Mouse (Mus musculus) liver, embryonic 14.5 days (tissue): ENCODE measurements around the gene Sdhaf1. TPM values are rescaled to one million over a fixed set of nuclear protein-coding genes. Genes with fewer than 3 reads are reported as not detected.

Experiments used
- ATAC-seq: fragments of 200-750 bp; cut with Nextera tagmentation; 2 replicates; pipeline ENCODE4 v1.8.0; 2017; ENCODE audit warnings: moderate number of reproducible peaks, mild to moderate bottlenecking, moderate library complexity; ENCODE audit not compliant: insufficient read depth
- DNase-seq, 3 experiments: peaks; one replicate each; pipeline ENCODE4 v3.0.0-alpha.2; 2012 to 2013; ENCODE audit warnings: low read depth in 3 of 3, low spot score in 3 of 3
- H3K27ac ChIP-seq: fragments of 300-500 bp; sonication (generic); 2 replicates; pipeline ENCODE4 v1.5.1; 2014; ENCODE audit warnings: moderate library complexity, mild to moderate bottlenecking, control low read depth, inconsistent platforms
- H3K27me3 ChIP-seq: fragments of 300-500 bp; sonication (generic); 2 replicates; pipeline ENCODE4 v1.6.1; 2014; ENCODE audit warnings: mild to moderate bottlenecking, low read length, moderate library complexity; ENCODE audit not compliant: control insufficient read depth, insufficient read depth
- H3K36me3 ChIP-seq: fragments of 300-500 bp; sonication (generic); replicated peaks from 2 replicates; pipeline ENCODE4 v1.6.1; 2014; ENCODE audit warnings: low read depth; ENCODE audit not compliant: control insufficient read depth, insufficient read depth
- H3K4me1 ChIP-seq, 2 experiments: fragments of 200-500 bp in 1 of 2; fragments of 300-500 bp in 1 of 2; sonication (generic) in 1 of 2; replicated peaks; 2 replicates each; pipeline ENCODE4 v1.6.1; 2012 to 2014; ENCODE audit warnings: antibody characterized with exemption in 1 of 2, inconsistent platforms in 1 of 2, low read length in 1 of 2; ENCODE audit not compliant: control insufficient read depth in 2 of 2, insufficient read depth in 2 of 2
- H3K4me2 ChIP-seq: fragments of 300-500 bp; sonication (generic); 2 replicates; pipeline ENCODE4 v1.6.1; 2014; ENCODE audit warnings: low read depth, mild to moderate bottlenecking, control low read depth, moderate library complexity
- H3K4me3 ChIP-seq, 2 experiments: fragments of 200-500 bp in 1 of 2; fragments of 300-500 bp in 1 of 2; sonication (generic) in 1 of 2; 2 replicates each; pipeline ENCODE4 v1.5.1; 2012 to 2014; ENCODE audit warnings: low read depth in 2 of 2, low read length in 2 of 2, mild to moderate bottlenecking in 2 of 2, control low read depth in 1 of 2, inconsistent platforms in 1 of 2, moderate library complexity in 1 of 2; ENCODE audit not compliant: insufficient read depth in 1 of 2
- H3K9ac ChIP-seq: fragments of 300-500 bp; sonication (generic); replicated peaks from 2 replicates; pipeline ENCODE4 v1.6.1; 2014; ENCODE audit warnings: mild to moderate bottlenecking, control low read depth, moderate library complexity
- H3K9me3 ChIP-seq: fragments of 300-500 bp; sonication (generic); 2 replicates; pipeline ENCODE4 v1.6.1; 2016; ENCODE audit warnings: low read length, mixed read lengths; ENCODE audit not compliant: control insufficient read depth
- CTCF ChIP-seq: IDR thresholded peaks from 2 replicates; pipeline ENCODE4 v1.5.1; 2016; ENCODE audit warnings: antibody characterized with exemption, low read depth, control low read depth
- EP300 ChIP-seq: IDR thresholded peaks from 2 replicates; pipeline ENCODE4 v1.6.1; 2016; ENCODE audit warnings: antibody characterized with exemption, low read depth
- WGBS: fragments of 180-500 bp; shearing (Covaris S2); extraction: QIAGEN DNeasy Blood & Tissue Kit; methylation state at CpG from one replicate; pipeline ENCODE4 v1.1.7; 2014; ENCODE audit not compliant: insufficient replicate concordance; 5-methylcytosine and 5-hydroxymethylcytosine counted together
- polyA plus RNA-seq, 2 experiments: library from polyadenylated mRNA; depleted of rRNA in 1 of 2; stranded (reverse) in 1 of 2; unstranded in 1 of 2; fragments of >200 nt; fragmentation: Nextera tagmentation in 1 of 2; extraction: Ambion mirVana in 1 of 2; gene quantifications; 2 replicates each; pipeline versions ENCODE4 v1.2.1 to v1.2.3; 2012 to 2014

The Sdhaf1 gene
- polyA plus RNA-seq (2012; rRNA removed): 3.8 and 5.1 TPM in 2 replicates
- polyA plus RNA-seq (2014; fragmentation: Nextera tagmentation; extraction: Ambion mirVana): 6.7 and 7.0 TPM in 2 replicates

GRCm38 (mm10) chr7:30323795-30324194 lies at the start of gene Sdhaf1:
TSS of gene Sdhaf1 (minus strand) at chr7:30323895.
- ATAC-seq: no peak
- no peaks in the 10 kb centered on the region for H3K27me3 ChIP-seq
- peak within 1 kb of the TSS; percentile 66 for H3K9ac ChIP-seq
- peak within 1 kb of the TSS; percentile 91 for H3K4me2 ChIP-seq
- H3K9me3 ChIP-seq: no peaks in the 10 kb centered on the region
- no peak for DNase-seq
- H3K4me1 ChIP-seq: peaks cover 9 to 13% of the 10 kb centered on the region in 2 experiments; a peak in 3 of 4 replicates
- TF ChIP-seq CTCF: no peak
- no peak for TF ChIP-seq EP300
- WGBS: 62% methylated on average over 3 of the region's 3 CpGs
- H3K36me3 ChIP-seq: no peaks in the 10 kb centered on the region
- H3K27ac ChIP-seq: peak within 1 kb of the TSS; percentile 59
- H3K4me3 ChIP-seq: peak within 1 kb of the TSS; percentile 65 to 77

- ATAC-seq: no peak
- H3K36me3 ChIP-seq: no peaks in the 10 kb centered on the region
- no peak for DNase-seq
- 40% methylated on average over 2 of the region's 2 CpGs for WGBS
- H3K27me3 ChIP-seq: peaks cover 7% of the 10 kb centered on the region
- no peak overlapping the region for H3K27ac ChIP-seq
- H3K4me2 ChIP-seq: no peak overlapping the region
- no peaks in the 10 kb centered on the region for H3K9me3 ChIP-seq
- TF ChIP-seq CTCF (no peak), EP300 (no peak)
- no peak overlapping the region for H3K9ac ChIP-seq
- no peak overlapping the region for H3K4me3 ChIP-seq
- no peaks in the 10 kb centered on the region for H3K4me1 ChIP-seq
Observed at GRCm38 (mm10) chr7:30367466-30367865, 43.8 kb upstream of the Sdhaf1 start.

GRCm38 (mm10) chr7:30363344-30363738 lies 39.6 kb upstream of the Sdhaf1 start:
- H3K27me3 ChIP-seq: peaks cover 9% of the 10 kb centered on the region
- no peak for DNase-seq
- no peak overlapping the region; a peak in 1 of 4 replicates for H3K4me3 ChIP-seq
- ATAC-seq: no peak
- H3K4me1 ChIP-seq: no peaks in the 10 kb centered on the region
- TF ChIP-seq EP300: no peak
- no peak for TF ChIP-seq CTCF
- H3K9ac ChIP-seq: no peak overlapping the region
- no peak overlapping the region for H3K27ac ChIP-seq
- 62% methylated on average over 6 of the region's 6 CpGs for WGBS
- no peaks in the 10 kb centered on the region for H3K9me3 ChIP-seq
- peak overlapping the region; percentile 52; the same call in 1 of the 2 replicates for H3K4me2 ChIP-seq
- H3K36me3 ChIP-seq: no peaks in the 10 kb centered on the region

GRCm38 (mm10) chr7:30362652-30363343 lies 39.1 kb upstream of the Sdhaf1 start, which contains the start of gene Lrfn3:
TSS of gene Lrfn3 (minus strand) at chr7:30362772.
- Histone ChIP-seq H3K9ac (peak within 1 kb of the TSS; percentile 3; the same call in 1 of the 2 replicates), H3K27ac (no peak within 1 kb of the TSS), H3K9me3 (no peaks in the 10 kb centered on the region), H3K4me3 (peak within 1 kb of the TSS; percentile 51 to 52), H3K4me1 (no peaks in the 10 kb centered on the region), H3K36me3 (no peaks in the 10 kb centered on the region), H3K27me3 (peaks cover 9% of the 10 kb centered on the region), H3K4me2 (peak within 1 kb of the TSS; percentile 52)
- ATAC-seq (0 out of 2 replicates have a peak, but pooled peaks have one; percentile 14), DNase-seq (no peak)
- WGBS: 2% methylated on average over 53 of the region's 55 CpGs
- no peak for TF ChIP-seq EP300
- no peak for TF ChIP-seq CTCF

GRCm38 (mm10) chr7:30360028-30360427 lies 36.3 kb upstream of the Sdhaf1 start:
- peaks cover 9% of the 10 kb centered on the region for H3K27me3 ChIP-seq
- no peaks in the 10 kb centered on the region for H3K9me3 ChIP-seq
- no peak for DNase-seq
- H3K4me2 ChIP-seq: no peak overlapping the region
- H3K9ac ChIP-seq: no peak overlapping the region
- 65% methylated on average over 17 of the region's 17 CpGs for WGBS
- H3K27ac ChIP-seq: no peak overlapping the region
- H3K36me3 ChIP-seq: no peaks in the 10 kb centered on the region
- TF ChIP-seq CTCF (no peak), EP300 (no peak)
- H3K4me3 ChIP-seq: no peak overlapping the region
- peaks cover 0 to 5% of the 10 kb centered on the region in 2 experiments; a peak in 1 of 4 replicates for H3K4me1 ChIP-seq
- ATAC-seq: no peak
